Mouse (Mus musculus): Measurements from ENCODE around the gene Wdr74.

Wdr74 gene

GRCm38 (mm10) chr19:8735389-8736159 lies at the start of gene Wdr74:
Gene Wdr74, plus strand, starts transcription at chr19:8735827.
- DNase-seq, result peak; percentile 94 to 95

DNA sequence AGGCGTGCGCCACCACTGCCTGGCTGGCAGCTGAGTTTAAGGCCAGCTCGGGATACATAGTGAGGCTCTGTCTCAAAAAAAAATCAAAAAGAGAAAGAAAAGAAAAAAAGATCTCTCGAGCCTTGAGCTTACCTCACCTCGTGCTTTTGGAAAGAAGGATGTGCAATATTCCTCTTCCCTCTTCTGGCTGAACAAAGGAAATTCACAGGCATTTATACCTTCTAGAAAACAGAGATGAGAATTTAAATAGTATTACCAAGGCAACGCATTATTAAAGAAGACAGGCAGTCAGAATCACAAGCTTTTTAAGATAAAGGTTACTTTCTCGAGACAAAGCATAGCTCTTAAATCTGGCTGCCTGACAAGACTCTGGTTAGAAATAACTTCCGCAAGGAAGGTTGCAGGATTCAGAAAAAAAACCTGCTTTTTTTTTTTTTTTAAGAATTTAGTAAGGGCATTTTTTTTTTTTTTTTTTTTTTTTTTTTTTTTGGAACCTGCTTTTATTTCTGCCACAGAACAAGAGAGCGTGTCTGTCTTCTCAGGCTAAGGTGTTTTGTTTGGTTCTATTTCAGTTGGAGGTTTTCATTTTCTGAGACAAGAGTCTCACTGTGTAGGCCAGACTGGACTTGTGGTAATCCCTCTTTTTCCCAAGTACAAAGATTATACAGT lies 43.6 kb upstream of the Wdr74 start:
- DNase-seq, result no peak

DNA sequence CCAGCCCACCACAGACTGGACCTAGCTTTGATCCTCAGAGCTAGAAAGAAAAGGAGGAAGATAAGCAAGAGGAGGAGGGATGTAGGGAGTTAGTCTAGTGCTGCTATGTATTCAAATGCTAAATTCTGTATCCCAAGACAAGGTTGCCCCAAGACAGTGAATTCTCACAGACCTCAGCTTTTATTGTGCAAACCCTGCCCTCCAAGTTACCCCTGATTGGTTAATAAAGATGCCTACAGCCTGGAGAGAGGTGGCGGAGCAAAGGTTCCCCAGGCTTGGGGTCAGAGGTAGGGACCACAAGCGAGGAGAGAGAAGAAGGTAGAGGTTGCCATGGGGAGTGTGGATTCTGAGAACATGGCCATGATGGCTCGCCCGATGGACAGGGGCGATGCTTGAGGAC lies 42.9 kb upstream of the Wdr74 start:
- no peak for DNase-seq

DNA sequence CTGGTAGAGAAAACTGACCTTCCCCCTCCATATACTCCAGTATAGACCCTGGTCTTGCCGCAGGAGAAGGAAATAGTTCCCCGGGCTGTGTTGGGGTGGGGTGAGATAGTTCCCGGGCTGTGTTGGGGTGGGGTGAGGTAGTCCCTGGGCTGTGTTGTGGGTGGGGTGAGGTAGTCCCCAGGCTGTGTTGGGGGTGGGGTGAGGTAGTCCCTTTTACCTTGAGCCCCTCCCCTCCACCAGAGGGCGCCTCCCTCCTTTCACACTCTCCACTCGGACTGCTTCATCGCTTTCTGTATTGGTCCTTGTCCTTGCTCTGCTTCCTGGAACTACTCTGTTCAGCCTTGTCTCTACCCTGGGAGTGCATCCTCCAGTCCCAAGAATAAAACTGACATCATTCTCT lies 40.3 kb upstream of the Wdr74 start:
- peak; percentile 63 to 72 for DNase-seq

GRCm38 (mm10) chr19:8699652-8700051 lies 36.0 kb upstream of the Wdr74 start:
- DNase-seq, result no peak

DNA sequence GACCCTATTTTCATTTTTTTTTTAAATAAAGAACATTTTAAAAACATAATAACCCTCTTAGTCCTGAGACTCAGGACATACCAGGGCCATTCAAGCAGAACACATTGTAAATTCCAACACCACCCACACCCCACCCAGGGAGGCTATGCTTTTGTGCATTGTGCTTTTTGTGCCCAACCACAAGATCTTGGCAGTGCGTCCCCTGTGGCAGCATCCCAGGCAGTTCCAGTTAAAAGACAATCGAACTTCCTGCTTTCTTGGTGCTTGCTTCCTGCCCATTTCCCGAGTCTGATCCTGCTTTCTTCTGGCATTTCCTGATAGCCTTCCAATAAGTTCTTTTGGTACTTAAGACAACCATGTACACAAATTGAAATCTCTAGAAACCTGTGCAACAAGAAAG lies 33.2 kb upstream of the Wdr74 start:
- peak; percentile 66 to 81 for DNase-seq

- no peak for DNase-seq
These were observed 32.1 kb upstream of the Wdr74 start for GRCm38 (mm10) chr19:8703571-8703970.

DNA sequence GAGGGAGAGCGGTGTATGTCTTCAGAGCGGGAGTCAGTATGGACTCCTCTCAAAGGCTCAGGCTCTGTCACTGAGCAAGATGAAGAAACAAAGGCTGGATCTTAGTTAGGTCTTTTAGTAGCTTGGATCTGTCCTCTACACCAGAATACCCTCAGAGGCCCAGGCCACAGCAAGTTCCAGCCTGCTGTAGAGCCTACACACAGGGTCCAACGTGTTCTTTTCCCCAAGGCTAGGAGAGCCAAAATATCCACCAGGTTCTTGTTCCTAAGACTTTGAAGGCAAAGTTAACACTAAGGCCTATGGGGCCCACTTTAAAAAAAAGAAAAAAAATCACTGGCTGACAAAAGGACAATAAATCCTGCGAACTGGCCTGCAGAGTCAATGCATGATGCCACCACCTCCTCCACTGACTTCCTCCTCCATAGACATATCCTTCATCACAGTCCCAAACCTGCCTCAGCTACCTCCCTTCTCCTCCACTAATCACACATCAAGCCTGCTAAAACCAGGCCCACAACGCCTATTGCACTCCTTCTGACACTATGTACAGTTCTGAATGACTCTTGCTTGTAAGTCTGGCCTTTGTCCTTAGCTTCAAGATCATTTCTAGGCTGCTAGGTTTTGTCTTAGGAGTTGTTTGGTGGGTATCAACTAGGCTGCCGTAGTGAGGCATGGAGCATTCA lies 30.5 kb upstream of the Wdr74 start:
- no peak for DNase-seq

- DNase-seq, result no peak
These were observed 29.4 kb upstream of the Wdr74 start for GRCm38 (mm10) chr19:8706132-8706667.

GRCm38 (mm10) chr19:8706930-8707329 lies 28.7 kb upstream of the Wdr74 start:
- DNase-seq, result no peak

DNA sequence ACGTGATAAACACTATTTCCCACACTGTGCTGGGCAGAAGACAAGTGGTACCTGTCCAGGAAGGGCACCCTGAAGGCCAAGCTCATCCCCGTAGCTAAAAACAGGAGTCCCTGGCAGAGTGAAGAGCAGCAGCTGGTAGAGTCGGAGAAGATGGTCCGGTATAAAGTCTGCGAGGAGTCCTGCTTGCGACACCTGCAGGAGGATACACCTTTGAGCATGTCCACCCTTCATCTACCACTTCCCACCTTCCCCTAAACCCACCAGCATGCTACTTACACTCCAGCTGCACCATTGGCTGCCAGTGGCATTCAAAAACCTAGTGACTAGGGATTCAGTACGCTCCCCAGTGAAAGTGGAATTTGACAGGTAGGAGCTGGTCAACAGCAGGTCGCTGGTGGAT lies 26.7 kb upstream of the Wdr74 start:
- no peak for DNase-seq

DNA sequence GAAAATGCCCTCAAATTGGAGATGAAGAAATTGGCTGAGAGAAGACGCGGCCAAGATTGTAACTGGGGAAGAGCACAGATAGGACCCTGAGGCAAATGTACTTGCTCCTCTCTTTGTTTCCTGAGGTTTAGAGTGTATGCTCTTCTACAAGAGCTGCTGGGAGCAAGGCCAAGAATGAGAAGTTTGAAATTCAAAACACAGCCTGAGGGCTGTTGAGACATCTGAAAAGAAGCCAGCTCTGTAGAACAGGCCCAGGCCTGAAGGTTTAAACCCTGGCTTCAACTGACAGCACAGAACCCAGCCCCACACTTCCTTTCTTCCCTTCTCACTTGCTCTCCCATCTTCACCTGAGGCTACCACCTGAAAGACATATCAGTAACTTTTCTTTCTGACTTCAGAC lies 25.6 kb upstream of the Wdr74 start:
- DNase-seq, result peak in 1 of 2 experiments; percentile 22

- DNase-seq, result no peak
These were observed 24.1 kb upstream of the Wdr74 start for GRCm38 (mm10) chr19:8711506-8711905.

DNA sequence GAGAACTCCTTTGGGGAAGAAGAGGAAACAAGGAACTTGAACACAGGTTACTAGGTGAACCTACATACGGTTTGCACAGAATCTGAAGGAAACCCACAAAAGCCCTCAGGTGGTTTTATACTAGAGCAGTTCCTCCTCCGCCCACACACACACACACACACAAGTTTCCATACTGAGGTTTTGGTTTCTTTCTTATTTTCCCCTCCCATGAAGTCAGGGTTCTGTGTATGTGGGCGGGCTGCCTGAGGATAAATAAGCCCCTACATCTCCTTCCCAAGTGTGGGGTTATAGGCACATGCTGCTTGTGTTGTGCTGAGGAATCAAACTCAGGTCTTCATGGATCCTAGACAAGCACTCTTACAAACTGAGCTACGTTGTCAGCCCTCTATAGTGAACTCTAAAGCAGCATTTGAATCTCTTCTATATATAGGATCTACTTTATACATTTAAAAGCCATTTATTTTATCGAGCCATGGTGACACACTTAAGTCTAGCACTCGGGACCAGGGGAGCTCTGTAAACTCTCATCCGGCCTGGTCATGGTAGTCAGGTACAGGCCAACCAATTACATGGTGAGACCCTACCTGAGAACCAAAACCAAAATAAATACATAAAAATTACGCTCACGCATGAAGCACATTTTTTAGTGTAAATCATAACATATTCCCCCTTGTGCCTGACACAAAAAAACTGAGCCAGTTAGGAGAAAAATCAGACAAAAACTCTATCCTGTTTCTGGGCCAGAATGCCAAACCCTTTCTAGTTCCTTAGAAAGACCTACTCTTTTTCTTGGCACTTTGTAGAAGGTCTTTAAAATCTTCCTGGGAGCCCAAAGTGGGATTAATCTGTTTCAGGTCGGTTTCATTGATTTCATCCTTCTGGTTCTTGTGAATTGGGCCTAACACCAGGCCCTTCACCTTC lies 23.4 kb upstream of the Wdr74 start:
- no peak for DNase-seq

DNA sequence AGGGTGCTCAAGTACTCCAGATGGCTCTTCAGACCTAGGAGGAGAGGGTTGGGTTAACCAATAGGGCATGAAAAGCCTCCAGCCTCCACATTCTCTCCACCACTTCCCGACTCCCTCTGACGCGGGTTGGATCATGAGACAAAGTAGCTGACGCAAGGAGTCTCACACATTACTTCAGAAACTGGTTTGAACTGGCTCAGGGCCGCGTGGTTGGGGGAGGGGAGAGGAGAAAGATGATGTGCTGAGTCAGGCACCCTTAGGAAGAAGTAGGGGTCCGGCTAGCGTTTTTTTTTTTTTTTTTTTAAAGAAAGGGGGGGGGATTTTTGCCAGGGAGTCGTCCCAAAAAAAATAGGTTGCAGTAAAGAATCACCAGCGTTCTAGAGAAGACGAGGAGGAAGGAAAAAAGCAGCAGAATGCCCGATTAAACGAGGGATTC lies 22.7 kb upstream of the Wdr74 start:
- peak; percentile 89 for DNase-seq

DNA sequence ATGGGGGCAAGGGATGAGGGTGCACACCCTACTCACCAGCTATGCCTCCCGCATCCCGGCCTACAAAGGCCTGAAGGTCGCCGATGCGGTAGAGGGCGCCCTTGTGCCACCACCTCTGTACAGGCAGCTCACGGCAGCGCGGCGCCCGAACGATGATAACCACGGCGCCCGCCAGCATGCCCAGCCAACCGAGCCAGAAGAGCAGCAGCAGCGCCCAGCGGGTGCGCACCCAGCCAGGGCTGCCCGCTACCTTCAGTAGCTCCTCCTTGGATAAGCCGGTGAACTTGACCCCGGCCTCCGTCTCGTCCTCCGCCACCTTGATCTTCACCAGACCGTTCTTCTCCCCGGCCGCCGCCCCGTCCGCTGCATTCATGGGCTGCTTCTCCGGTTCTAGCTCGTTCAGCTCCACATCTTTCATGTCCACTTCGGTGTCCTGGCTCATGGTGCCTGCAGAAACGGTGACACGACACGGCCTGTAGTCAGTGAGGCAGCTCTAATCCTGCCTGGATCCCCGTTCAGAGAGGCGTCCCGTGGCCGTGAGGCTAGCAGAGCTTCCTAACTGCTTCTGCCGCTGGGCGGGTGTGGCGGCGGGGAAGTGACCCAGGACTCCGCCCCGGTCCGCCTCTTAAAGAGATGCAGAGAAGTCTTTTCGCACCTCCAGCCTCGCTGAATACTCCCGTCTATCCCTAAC lies 22.2 kb upstream of the Wdr74 start:
- DNase-seq, result peak; percentile 95

DNA sequence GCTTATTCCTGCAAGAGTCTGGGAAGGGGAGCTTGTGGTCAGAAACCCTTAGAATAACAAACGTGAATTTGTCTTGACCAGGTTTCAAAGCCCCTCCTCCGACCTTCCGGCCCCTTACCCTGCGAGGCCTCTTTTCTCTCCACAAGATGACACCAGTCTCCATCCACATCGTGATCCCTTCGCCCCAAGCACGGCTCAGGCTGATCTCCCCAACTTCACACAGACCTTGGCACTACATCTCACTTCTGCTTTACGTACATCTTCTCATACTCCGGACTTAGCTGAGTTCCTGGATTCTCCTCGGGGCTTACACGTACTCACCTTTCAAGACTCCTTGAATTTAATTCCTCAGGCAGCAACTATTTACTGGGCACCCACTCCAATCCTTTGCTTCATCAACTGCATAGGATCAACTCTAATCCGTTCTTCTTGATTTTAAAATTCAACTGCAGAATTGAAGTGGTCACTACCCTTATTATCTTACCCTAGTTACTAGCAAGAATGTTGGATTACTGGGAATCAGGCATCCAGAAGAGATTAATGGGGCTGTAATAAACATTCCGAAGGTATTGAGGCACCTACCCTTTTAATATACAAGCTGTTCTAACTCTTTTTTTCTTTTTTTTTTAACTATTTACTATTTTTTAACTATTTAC lies 21.5 kb upstream of the Wdr74 start:
- no peak for DNase-seq

DNA sequence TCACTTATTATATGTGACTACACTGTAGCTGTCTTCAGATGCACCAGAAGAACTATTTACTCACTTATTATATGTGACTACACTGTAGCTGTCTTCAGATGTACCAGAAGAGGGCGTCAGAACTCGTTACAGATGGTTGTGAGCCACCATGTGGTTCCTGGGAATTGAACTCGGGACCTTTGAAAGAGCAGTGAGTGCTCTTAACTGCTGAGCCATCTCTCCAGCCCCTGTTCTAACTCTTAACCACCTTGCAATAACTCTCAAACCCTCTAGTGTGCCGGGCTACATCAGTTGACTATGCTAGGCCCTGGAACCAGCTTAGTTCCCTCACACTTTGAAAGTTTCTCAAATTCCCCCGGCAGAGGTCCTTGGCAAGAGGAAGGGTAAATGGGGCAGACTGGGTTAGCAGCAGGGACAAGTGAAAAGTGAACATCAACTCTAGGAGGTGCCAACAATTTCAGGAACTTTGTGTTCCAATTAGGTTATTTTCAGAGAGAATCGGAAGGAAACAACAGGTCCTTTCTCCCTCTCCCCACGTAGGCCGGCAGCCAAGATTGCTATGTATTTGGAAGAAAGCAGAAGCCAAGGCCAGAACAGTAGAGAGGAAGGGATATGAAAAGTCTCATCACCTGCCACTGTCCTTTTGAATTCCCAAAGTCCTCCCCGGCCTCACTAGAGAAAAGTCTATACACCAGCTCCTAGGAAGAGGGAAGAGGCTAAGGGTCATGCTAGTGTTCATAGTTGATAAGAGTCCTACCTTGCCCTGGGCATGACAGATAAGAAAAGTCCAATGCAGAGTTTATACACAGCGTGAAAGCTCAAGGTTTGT lies 20.8 kb upstream of the Wdr74 start:
- DNase-seq, result no peak

DNA sequence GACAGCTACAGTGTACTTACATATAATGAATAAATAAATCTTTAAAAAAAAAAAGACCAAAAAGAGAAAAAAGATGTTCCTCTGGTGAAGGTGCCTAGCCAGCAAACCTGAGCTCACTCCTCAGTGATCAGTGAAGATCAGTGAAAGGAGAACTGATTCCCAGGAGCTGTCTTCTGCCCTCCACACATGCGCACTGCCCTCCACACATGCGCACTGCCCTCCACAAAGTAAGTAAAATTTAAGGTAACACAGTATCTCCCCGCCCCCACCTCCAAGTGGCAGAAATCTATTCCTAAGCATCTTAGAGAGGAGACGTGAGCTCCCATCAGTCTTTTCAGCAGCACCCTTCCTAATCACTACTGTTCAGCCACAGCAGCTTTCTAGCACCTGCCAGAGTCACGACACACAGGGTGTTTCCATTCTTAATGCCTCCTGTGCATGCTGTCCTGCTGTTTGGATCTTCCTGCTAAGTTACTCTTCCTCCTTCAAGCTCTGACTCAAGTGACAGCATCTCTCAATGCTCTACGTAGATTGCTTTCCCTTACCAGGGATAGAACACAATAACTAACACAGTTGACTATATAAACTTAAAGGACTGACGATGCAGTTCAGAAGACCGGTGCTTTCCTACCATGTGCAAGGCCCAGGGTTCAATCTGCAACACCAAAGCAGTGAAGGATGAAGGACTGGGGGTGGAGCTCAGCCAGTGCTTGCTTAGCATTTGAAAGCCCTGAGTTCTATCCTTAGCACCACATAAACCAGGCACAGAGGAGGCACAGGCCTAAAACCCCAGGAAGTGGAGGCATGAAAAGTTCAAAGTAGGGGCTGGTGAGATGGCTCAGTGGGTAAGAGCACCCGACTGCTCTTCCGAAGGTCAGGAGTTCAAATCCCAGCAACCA lies 19.5 kb upstream of the Wdr74 start:
- DNase-seq, result no peak
